Mouse (Mus musculus): ENCODE data around the gene Exog. TPM values are rescaled to one million over a fixed set of nuclear protein-coding genes. Genes with fewer than 3 reads are reported as not detected.

Gene Exog
- polyA plus RNA-seq, 1 experiment from 2014 or later: 43.7 TPM

- Histone ChIP-seq H3K4me2 (replicated peaks) (no peak overlapping the region), H3K9ac (no peak overlapping the region), H3K27ac (no peak overlapping the region), H3K27me3 (no peaks in the 10 kb centered on the region; the same call in 1 of the 2 replicates), H3K36me3 (no peaks in the 10 kb centered on the region), H3K4me3 (no peak overlapping the region), H3K9me3 (replicated peaks) (no peaks in the 10 kb centered on the region), H3K4me1 (peaks cover 15% of the 10 kb centered on the region)
- 60% methylated on average over 9 of the region's 9 CpGs for WGBS
- ATAC-seq (ENCODE audit: low FRiP score): 0 out of 2 replicates have a peak, but pooled peaks have one; percentile 32
Measured at GRCm38 (mm10) chr9:119484420-119484819, 39.7 kb downstream of the Exog start.

GRCm38 (mm10) chr9:119484868-119485267 is 40.1 kb downstream of the Exog start:
- H3K27me3 ChIP-seq: no peaks in the 10 kb centered on the region; the same call in 1 of the 2 replicates
- H3K9me3 ChIP-seq (replicated peaks): no peaks in the 10 kb centered on the region
- no peaks in the 10 kb centered on the region for H3K36me3 ChIP-seq
- 88% methylated on average over 13 of the region's 13 CpGs for WGBS
- H3K4me3 ChIP-seq: no peak overlapping the region
- no peak overlapping the region for H3K27ac ChIP-seq
- no peak overlapping the region for H3K9ac ChIP-seq
- H3K4me2 ChIP-seq (replicated peaks): no peak overlapping the region
- no peak for ATAC-seq (ENCODE audit: low FRiP score)
- peaks cover 11% of the 10 kb centered on the region for H3K4me1 ChIP-seq

GRCm38 (mm10) chr9:119496354-119496753 is 51.6 kb downstream of the Exog start:
- Histone ChIP-seq H3K27ac (no peak overlapping the region), H3K4me2 (replicated peaks) (no peak overlapping the region), H3K4me3 (no peak overlapping the region), H3K9me3 (replicated peaks) (no peaks in the 10 kb centered on the region), H3K9ac (no peak overlapping the region), H3K27me3 (no peaks in the 10 kb centered on the region), H3K4me1 (no peaks in the 10 kb centered on the region), H3K36me3 (no peaks in the 10 kb centered on the region)
- 82% methylated on average over 9 of the region's 9 CpGs for WGBS
- ATAC-seq (ENCODE audit: low FRiP score): no peak

- no peak for ATAC-seq (ENCODE audit: low FRiP score)
- 77% methylated on average over 5 of the region's 5 CpGs for WGBS
- Histone ChIP-seq H3K4me3 (no peak overlapping the region), H3K36me3 (no peaks in the 10 kb centered on the region), H3K9ac (no peak overlapping the region), H3K27me3 (no peaks in the 10 kb centered on the region), H3K4me1 (no peaks in the 10 kb centered on the region), H3K9me3 (replicated peaks) (no peaks in the 10 kb centered on the region), H3K4me2 (replicated peaks) (no peak overlapping the region), H3K27ac (no peak overlapping the region)
Measured at GRCm38 (mm10) chr9:119496960-119497359, 52.2 kb downstream of the Exog start.

GRCm38 (mm10) chr9:119497546-119498246 is 53.0 kb downstream of the Exog start:
- Histone ChIP-seq H3K4me2 (replicated peaks) (no peak overlapping the region), H3K9me3 (replicated peaks) (no peaks in the 10 kb centered on the region), H3K36me3 (no peaks in the 10 kb centered on the region), H3K27me3 (no peaks in the 10 kb centered on the region), H3K4me3 (no peak overlapping the region), H3K9ac (no peak overlapping the region), H3K4me1 (no peaks in the 10 kb centered on the region), H3K27ac (no peak overlapping the region)
- ATAC-seq (ENCODE audit: low FRiP score): no peak
- WGBS: 90% methylated on average over 15 of the region's 15 CpGs

GRCm38 (mm10) chr9:119498247-119498607 is 53.5 kb downstream of the Exog start:
- Histone ChIP-seq H3K4me1 (no peaks in the 10 kb centered on the region), H3K9ac (no peak overlapping the region), H3K27me3 (no peaks in the 10 kb centered on the region), H3K4me2 (replicated peaks) (no peak overlapping the region), H3K36me3 (no peaks in the 10 kb centered on the region), H3K27ac (no peak overlapping the region), H3K4me3 (no peak overlapping the region), H3K9me3 (replicated peaks) (no peaks in the 10 kb centered on the region)
- ATAC-seq (ENCODE audit: low FRiP score): no peak
- 86% methylated on average over 9 of the region's 9 CpGs for WGBS

DNA sequence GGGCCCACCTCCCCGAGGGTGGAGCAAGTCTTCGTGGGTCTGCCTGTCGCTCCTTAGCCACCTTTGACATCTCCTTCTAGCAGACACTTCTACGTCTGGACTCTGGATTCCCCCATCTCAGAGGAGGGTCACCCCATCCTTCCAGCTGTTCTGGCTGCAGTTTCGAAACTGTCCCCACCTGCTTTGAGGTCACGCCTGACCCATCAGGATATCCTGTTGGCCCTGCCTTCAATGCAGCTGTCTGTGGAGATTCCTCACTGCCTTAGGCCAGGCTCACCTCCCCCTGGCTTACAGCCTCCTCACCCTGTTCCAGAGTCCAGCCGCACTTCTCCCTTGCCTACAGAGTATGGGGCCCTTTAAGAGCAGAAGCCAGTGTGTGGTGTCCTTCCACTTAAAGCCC is 54.1 kb downstream of the Exog start:
- H3K4me1 ChIP-seq: no peaks in the 10 kb centered on the region
- no peaks in the 10 kb centered on the region for H3K27me3 ChIP-seq
- no peak overlapping the region for H3K4me3 ChIP-seq
- WGBS: 77% methylated on average over 7 of the region's 7 CpGs
- no peak for ATAC-seq (ENCODE audit: low FRiP score)
- no peak overlapping the region for H3K4me2 ChIP-seq (replicated peaks)
- no peaks in the 10 kb centered on the region for H3K9me3 ChIP-seq (replicated peaks)
- no peaks in the 10 kb centered on the region for H3K36me3 ChIP-seq
- no peak overlapping the region for H3K9ac ChIP-seq
- H3K27ac ChIP-seq: no peak overlapping the region

DNA sequence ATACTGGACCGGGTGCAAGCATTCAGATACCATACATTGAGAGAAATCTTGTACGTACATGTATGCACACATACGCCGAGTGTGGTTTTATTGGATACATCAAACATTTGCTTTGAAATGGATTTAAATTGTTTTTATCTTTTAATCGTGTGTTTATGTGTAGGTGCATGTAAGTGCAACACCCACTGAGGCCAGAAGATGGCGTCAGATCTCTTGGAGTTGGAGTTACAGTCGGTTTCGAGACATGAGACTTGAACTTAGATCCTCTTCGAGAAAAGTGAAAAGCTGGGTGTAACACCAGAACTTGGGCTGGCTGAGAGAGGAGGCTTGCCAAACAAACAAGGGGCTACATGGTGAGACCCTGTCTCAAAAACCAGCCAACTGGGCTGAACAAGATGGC is 58.9 kb downstream of the Exog start:
- Histone ChIP-seq H3K4me2 (replicated peaks) (no peak overlapping the region), H3K4me3 (no peak overlapping the region), H3K27me3 (no peaks in the 10 kb centered on the region), H3K27ac (no peak overlapping the region), H3K9ac (no peak overlapping the region), H3K4me1 (no peaks in the 10 kb centered on the region), H3K9me3 (replicated peaks) (peaks cover 4% of the 10 kb centered on the region; the same call in 1 of the 2 replicates), H3K36me3 (no peaks in the 10 kb centered on the region)
- WGBS: 92% methylated on average over 9 of the region's 9 CpGs
- no peak for ATAC-seq (ENCODE audit: low FRiP score)

- Histone ChIP-seq H3K4me3 (no peak overlapping the region), H3K9ac (no peak overlapping the region), H3K27ac (no peak overlapping the region), H3K4me1 (no peaks in the 10 kb centered on the region), H3K27me3 (no peaks in the 10 kb centered on the region), H3K9me3 (replicated peaks) (peaks cover 4% of the 10 kb centered on the region; the same call in 1 of the 2 replicates), H3K4me2 (replicated peaks) (no peak overlapping the region), H3K36me3 (no peaks in the 10 kb centered on the region)
- ATAC-seq (ENCODE audit: low FRiP score): no peak
- 73% methylated on average over 11 of the region's 11 CpGs for WGBS
Measured at GRCm38 (mm10) chr9:119504981-119505658, 60.4 kb downstream of the Exog start.

DNA sequence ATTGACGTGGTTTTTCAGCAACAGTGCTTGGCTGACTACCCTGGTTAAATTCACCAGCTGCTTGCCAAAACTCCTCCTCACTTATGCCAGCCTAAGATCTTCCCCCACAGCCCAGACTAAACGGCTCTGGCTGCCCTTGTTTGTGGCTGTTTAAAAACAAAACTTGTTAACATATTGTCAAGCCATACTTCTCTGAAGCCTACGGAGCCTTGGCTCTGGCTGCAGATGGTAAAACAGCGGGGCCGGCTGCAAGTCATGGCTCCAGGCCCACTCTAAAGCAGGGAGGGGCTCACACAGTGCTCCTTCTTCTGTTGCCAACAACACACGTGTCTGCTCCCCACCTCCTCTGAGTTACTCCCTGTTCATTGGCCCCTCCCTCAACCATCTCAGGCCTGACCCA is 66.2 kb downstream of the Exog start:
- 78% methylated on average over 6 of the region's 6 CpGs for WGBS

DNA sequence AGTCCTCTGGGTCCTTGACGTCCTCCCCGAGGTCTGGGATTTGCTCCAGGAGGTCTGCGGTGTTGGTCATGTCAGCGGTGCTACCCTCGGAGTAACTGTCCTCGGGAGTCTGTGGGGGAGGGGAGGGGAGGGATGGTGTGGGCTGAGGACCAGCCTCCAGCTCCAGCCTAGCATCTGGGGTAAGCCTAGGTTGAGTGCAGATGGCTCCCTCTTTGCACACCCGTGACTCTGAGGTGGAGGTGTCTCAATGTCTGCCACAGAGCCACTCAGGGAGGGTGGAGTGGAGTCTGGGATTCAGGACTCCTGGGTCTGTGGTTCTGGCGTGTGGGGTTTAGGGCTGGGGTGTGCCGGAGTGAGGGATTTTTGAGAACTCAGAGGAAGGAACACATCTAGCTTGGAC is 68.2 kb downstream of the Exog start:
- peaks cover 6% of the 10 kb centered on the region for H3K27me3 ChIP-seq
- ATAC-seq (ENCODE audit: low FRiP score): no peak
- WGBS: 94% methylated on average over 9 of the region's 9 CpGs

More for the DNA sequence above, 66.2 kb downstream of the Exog start:
- H3K27me3 ChIP-seq: no peaks in the 10 kb centered on the region
- H3K4me3 ChIP-seq: no peak overlapping the region
- no peak overlapping the region for H3K27ac ChIP-seq
- peaks cover 4% of the 10 kb centered on the region; the same call in 1 of the 2 replicates for H3K9me3 ChIP-seq (replicated peaks)
- no peaks in the 10 kb centered on the region for H3K36me3 ChIP-seq
- H3K4me1 ChIP-seq: no peaks in the 10 kb centered on the region
- no peak overlapping the region for H3K9ac ChIP-seq
- no peak for ATAC-seq (ENCODE audit: low FRiP score)
- no peak overlapping the region for H3K4me2 ChIP-seq (replicated peaks)

DNA sequence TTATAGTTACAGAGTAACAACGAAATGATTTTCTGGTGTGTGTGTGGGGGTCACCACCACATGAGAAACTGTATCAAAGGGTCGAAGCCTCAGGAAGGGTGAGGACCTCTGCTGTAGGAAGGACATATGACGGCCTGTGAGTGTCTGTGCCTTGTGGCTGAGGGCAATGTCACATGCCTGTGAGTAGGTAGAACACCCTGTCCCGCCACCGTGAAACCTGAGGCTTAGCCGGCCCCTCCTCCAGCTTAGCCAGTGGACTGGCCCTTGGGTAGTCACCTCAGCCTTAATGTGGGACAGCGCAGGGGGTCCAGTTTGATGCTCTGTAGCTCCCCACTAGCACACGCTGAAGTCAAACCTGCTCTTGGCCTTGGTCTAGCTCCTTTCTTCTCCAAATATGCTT is 69.1 kb downstream of the Exog start:
- no peaks in the 10 kb centered on the region; the same call in 1 of the 2 replicates for H3K9me3 ChIP-seq (replicated peaks)
- H3K4me1 ChIP-seq: peaks cover 11% of the 10 kb centered on the region
- H3K27me3 ChIP-seq: peaks cover 12% of the 10 kb centered on the region
- no peak overlapping the region for H3K4me3 ChIP-seq
- no peak overlapping the region for H3K9ac ChIP-seq
- no peak overlapping the region for H3K4me2 ChIP-seq (replicated peaks)
- no peak overlapping the region for H3K27ac ChIP-seq
- no peak for ATAC-seq (ENCODE audit: low FRiP score)
- WGBS: 88% methylated on average over 8 of the region's 8 CpGs
- H3K36me3 ChIP-seq: no peaks in the 10 kb centered on the region

More for the DNA sequence above, 68.2 kb downstream of the Exog start:
- peaks cover 10% of the 10 kb centered on the region for H3K4me1 ChIP-seq
- no peak overlapping the region for H3K4me3 ChIP-seq
- no peaks in the 10 kb centered on the region; the same call in 1 of the 2 replicates for H3K9me3 ChIP-seq (replicated peaks)
- H3K4me2 ChIP-seq (replicated peaks): no peak overlapping the region
- no peaks in the 10 kb centered on the region for H3K36me3 ChIP-seq
- no peak overlapping the region for H3K27ac ChIP-seq
- H3K9ac ChIP-seq: no peak overlapping the region

- ATAC-seq (ENCODE audit: low FRiP score): no peak
- WGBS: 89% methylated on average over 8 of the region's 8 CpGs
- Histone ChIP-seq H3K36me3 (no peaks in the 10 kb centered on the region), H3K4me3 (no peak overlapping the region), H3K9me3 (replicated peaks) (no peaks in the 10 kb centered on the region; the same call in 1 of the 2 replicates), H3K4me1 (peaks cover 11% of the 10 kb centered on the region), H3K4me2 (replicated peaks) (no peak overlapping the region), H3K9ac (no peak overlapping the region), H3K27ac (no peak overlapping the region), H3K27me3 (peaks cover 17% of the 10 kb centered on the region)
Measured at GRCm38 (mm10) chr9:119514986-119515385, 70.2 kb downstream of the Exog start.
